Mouse (Mus musculus): ENCODE results near the gene Omp. TPM values are rescaled to one million over a fixed set of nuclear protein-coding genes. Genes with fewer than 3 reads are reported as not detected.
A peak's percentile ranks its signal among the peaks of the same experiment; 100 is the strongest.

Omp gene
- polyA plus RNA-seq, 1 experiment, result 0.26 TPM

- H3K4me3 ChIP-seq (replicated peaks; ENCODE audit: extremely low read depth, low read depth, low read length), result no peak overlapping the region
- no peak for DNase-seq
- H3K4me1 ChIP-seq (ENCODE audit: control insufficient read depth, insufficient read depth, low read length), result peaks cover 2% of the 10 kb centered on the region; the same call in 1 of the 2 replicates
- no peak for TF ChIP-seq POLR2A (IDR thresholded peaks at IDR 0.05; ENCODE audit: borderline replicate concordance, extremely low read depth, low read depth, low read length)
- no peak for TF ChIP-seq CTCF (IDR thresholded peaks at IDR 0.05; ENCODE audit: insufficient read depth, low read length)
- 30% methylated on average over 5 of the region's 5 CpGs for WGBS
These were observed 20.6 kb downstream of the Omp start for GRCm38 (mm10) chr7:98124701-98125100.

GRCm38 (mm10) chr7:98121673-98122072 is 23.6 kb downstream of the Omp start:
- no peak for DNase-seq
- H3K4me1 ChIP-seq (ENCODE audit: control insufficient read depth, insufficient read depth, low read length), result peaks cover 7% of the 10 kb centered on the region
- WGBS, result 39% methylated on average over 8 of the region's 8 CpGs
- no peak overlapping the region for H3K4me3 ChIP-seq (replicated peaks; ENCODE audit: extremely low read depth, low read depth, low read length)
- TF ChIP-seq POLR2A (IDR thresholded peaks at IDR 0.05; ENCODE audit: borderline replicate concordance, extremely low read depth, low read depth, low read length) (no peak), CTCF (IDR thresholded peaks at IDR 0.05; ENCODE audit: insufficient read depth, low read length) (no peak)

- DNase-seq, result no peak
- no peak overlapping the region for H3K4me3 ChIP-seq (replicated peaks; ENCODE audit: extremely low read depth, low read depth, low read length)
- TF ChIP-seq POLR2A (IDR thresholded peaks at IDR 0.05; ENCODE audit: borderline replicate concordance, extremely low read depth, low read depth, low read length), result no peak
- no peak for TF ChIP-seq CTCF (IDR thresholded peaks at IDR 0.05; ENCODE audit: insufficient read depth, low read length)
- 56% methylated on average over 3 of the region's 3 CpGs for WGBS
- peaks cover 8% of the 10 kb centered on the region for H3K4me1 ChIP-seq (ENCODE audit: control insufficient read depth, insufficient read depth, low read length)
These were observed 24.1 kb downstream of the Omp start for GRCm38 (mm10) chr7:98121241-98121640.

- Histone ChIP-seq H3K4me3 (replicated peaks; ENCODE audit: extremely low read depth, low read depth, low read length) (peak overlapping the region; percentile 45), H3K4me1 (ENCODE audit: control insufficient read depth, insufficient read depth, low read length) (peaks cover 8% of the 10 kb centered on the region)
- 4% methylated on average over 7 of the region's 7 CpGs for WGBS
- peak; percentile 75 for DNase-seq
- TF ChIP-seq CTCF (IDR thresholded peaks at IDR 0.05; ENCODE audit: insufficient read depth, low read length) (peak; percentile 97), POLR2A (IDR thresholded peaks at IDR 0.05; ENCODE audit: borderline replicate concordance, extremely low read depth, low read depth, low read length) (no peak)
These were observed 25.0 kb downstream of the Omp start for GRCm38 (mm10) chr7:98120325-98120724.

GRCm38 (mm10) chr7:98119961-98120232 is 25.4 kb downstream of the Omp start:
- Histone ChIP-seq H3K4me3 (replicated peaks; ENCODE audit: extremely low read depth, low read depth, low read length) (no peak overlapping the region), H3K4me1 (ENCODE audit: control insufficient read depth, insufficient read depth, low read length) (peaks cover 8% of the 10 kb centered on the region)
- TF ChIP-seq POLR2A (IDR thresholded peaks at IDR 0.05; ENCODE audit: borderline replicate concordance, extremely low read depth, low read depth, low read length) (no peak), CTCF (IDR thresholded peaks at IDR 0.05; ENCODE audit: insufficient read depth, low read length) (no peak)
- no peak for DNase-seq
- WGBS, result 86% methylated on average over 2 of the region's 2 CpGs

- H3K4me1 ChIP-seq (ENCODE audit: control insufficient read depth, insufficient read depth, low read length), result peaks cover 8% of the 10 kb centered on the region
- 46% methylated on average over 9 of the region's 9 CpGs for WGBS
- no peak for DNase-seq
These were observed 25.9 kb downstream of the Omp start, which contains the start of gene Myo7a for GRCm38 (mm10) chr7:98119179-98119960. Gene Myo7a (minus strand): TSS chr7:98119524.

GRCm38 (mm10) chr7:98117012-98117660 is 28.2 kb downstream of the Omp start:
- Histone ChIP-seq H3K4me3 (replicated peaks; ENCODE audit: extremely low read depth, low read depth, low read length) (no peak overlapping the region), H3K4me1 (ENCODE audit: control insufficient read depth, insufficient read depth, low read length) (peaks cover 8% of the 10 kb centered on the region)
- TF ChIP-seq CTCF (IDR thresholded peaks at IDR 0.05; ENCODE audit: insufficient read depth, low read length), result no peak
- TF ChIP-seq POLR2A (IDR thresholded peaks at IDR 0.05; ENCODE audit: borderline replicate concordance, extremely low read depth, low read depth, low read length), result no peak
- peak; percentile 57 for DNase-seq
- 14% methylated on average over 11 of the region's 11 CpGs for WGBS

More at GRCm38 (mm10) chr7:98119179-98119960, 25.9 kb downstream of the Omp start, which contains the start of gene Myo7a:
- TF ChIP-seq POLR2A (IDR thresholded peaks at IDR 0.05; ENCODE audit: borderline replicate concordance, extremely low read depth, low read depth, low read length) (no peak), CTCF (IDR thresholded peaks at IDR 0.05; ENCODE audit: insufficient read depth, low read length) (no peak)
- peak within 1 kb of the TSS; percentile 45 for H3K4me3 ChIP-seq (replicated peaks; ENCODE audit: extremely low read depth, low read depth, low read length)

- WGBS, result 58% methylated on average over 6 of the region's 6 CpGs
- no peak overlapping the region for H3K4me3 ChIP-seq (replicated peaks; ENCODE audit: extremely low read depth, low read depth, low read length)
- DNase-seq, result no peak
- TF ChIP-seq CTCF (IDR thresholded peaks at IDR 0.05; ENCODE audit: insufficient read depth, low read length) (no peak), POLR2A (IDR thresholded peaks at IDR 0.05; ENCODE audit: borderline replicate concordance, extremely low read depth, low read depth, low read length) (no peak)
- peaks cover 6% of the 10 kb centered on the region for H3K4me1 ChIP-seq (ENCODE audit: control insufficient read depth, insufficient read depth, low read length)
These were observed 30.6 kb downstream of the Omp start for GRCm38 (mm10) chr7:98114656-98115055.

GRCm38 (mm10) chr7:98111233-98111632 is 34.1 kb downstream of the Omp start:
- H3K4me3 ChIP-seq (replicated peaks; ENCODE audit: extremely low read depth, low read depth, low read length), result no peak overlapping the region

GRCm38 (mm10) chr7:98109771-98110170 is 35.5 kb downstream of the Omp start:
- WGBS, result 70% methylated on average over 4 of the region's 4 CpGs
- no peak for DNase-seq
- Histone ChIP-seq H3K4me3 (replicated peaks; ENCODE audit: extremely low read depth, low read depth, low read length) (no peak overlapping the region), H3K4me1 (ENCODE audit: control insufficient read depth, insufficient read depth, low read length) (peaks cover 8% of the 10 kb centered on the region)
- TF ChIP-seq POLR2A (IDR thresholded peaks at IDR 0.05; ENCODE audit: borderline replicate concordance, extremely low read depth, low read depth, low read length), result no peak
- TF ChIP-seq CTCF (IDR thresholded peaks at IDR 0.05; ENCODE audit: insufficient read depth, low read length), result no peak

More at GRCm38 (mm10) chr7:98111233-98111632, 34.1 kb downstream of the Omp start:
- WGBS, result 20% methylated on average over 25 of the region's 25 CpGs
- 0 out of 2 replicates have a peak, but pooled peaks cover under 1% of the 10 kb centered on the region for H3K4me1 ChIP-seq (ENCODE audit: control insufficient read depth, insufficient read depth, low read length)
- TF ChIP-seq CTCF (IDR thresholded peaks at IDR 0.05; ENCODE audit: insufficient read depth, low read length), result no peak
- no peak for DNase-seq

All from lung, adult 2 months (tissue).